Comparison of ENCODE assay signal across 8 mouse cellular contexts in genomic region chr12:108333895-108334445, GRCm38 (mm10). TPM values are rescaled to one million over a fixed set of nuclear protein-coding genes. Genes with fewer than 3 reads are reported as not detected.
DNase-seq lines count a peak whose midpoint lies in the region; ATAC-seq and TF ChIP-seq lines count a peak whose summit lies in the region.

Gene Cyp46a1, plus strand, starts transcription at chr12:108334381.

- no peaks in the 10 kb centered on the region for H3K4me1 ChIP-seq in ES-Bruce4 (ENCODE audit: control insufficient read depth, insufficient read depth, low read length)
- H3K4me1 ChIP-seq in forebrain, embryonic 14.5 days (ENCODE audit: control insufficient read depth, insufficient read depth, low read length), result peaks cover 15% of the 10 kb centered on the region; the same call in 1 of the 2 replicates
- H3K4me1 ChIP-seq in liver, embryonic 15.5 days (replicated peaks), result peaks cover 19% of the 10 kb centered on the region
- H3K4me1 ChIP-seq in neural tube, embryonic 12.5 days, result peaks cover 22% of the 10 kb centered on the region
- no peaks in the 10 kb centered on the region for H3K4me1 ChIP-seq in stomach, postnatal 0 days (replicated peaks; ENCODE audit: control insufficient read depth, insufficient read depth)

- peak within 1 kb of the TSS; percentile 9; the same call in 1 of the 2 replicates for H3K9ac ChIP-seq in ES-Bruce4 (ENCODE audit: low read depth, poor library complexity, severe bottlenecking)
- peak within 1 kb of the TSS; percentile 70 for H3K9ac ChIP-seq in forebrain, embryonic 14.5 days (ENCODE audit: low read length)
- H3K9ac ChIP-seq in liver, embryonic 15.5 days, result no peak within 1 kb of the TSS
- peak within 1 kb of the TSS; percentile 67 for H3K9ac ChIP-seq in neural tube, embryonic 12.5 days
- peak within 1 kb of the TSS; percentile 54 for H3K9ac ChIP-seq in stomach, postnatal 0 days (ENCODE audit: low read length)

- H3K4me3 ChIP-seq in ES-Bruce4 (ENCODE audit: low read depth, low read length), result peak within 1 kb of the TSS; percentile 66
- peak within 1 kb of the TSS; percentile 61 for H3K4me3 ChIP-seq in forebrain, embryonic 14.5 days (ENCODE audit: low read depth, low read length)
- H3K4me3 ChIP-seq in liver, embryonic 15.5 days (replicated peaks), result peak within 1 kb of the TSS; percentile 52
- peak within 1 kb of the TSS; percentile 63 for H3K4me3 ChIP-seq in neural tube, embryonic 12.5 days
- peak within 1 kb of the TSS; percentile 60 for H3K4me3 ChIP-seq in stomach, postnatal 0 days (ENCODE audit: low read depth, low read length)

- no peaks in the 10 kb centered on the region for H3K9me3 ChIP-seq in ES-Bruce4 (replicated peaks; ENCODE audit: control insufficient read depth, insufficient read depth, low read length, poor library complexity, severe bottlenecking)
- H3K9me3 ChIP-seq in forebrain, embryonic 14.5 days (replicated peaks; ENCODE audit: control insufficient read depth, low read length), result no peaks in the 10 kb centered on the region
- H3K9me3 ChIP-seq in liver, embryonic 15.5 days (replicated peaks), result no peaks in the 10 kb centered on the region
- no peaks in the 10 kb centered on the region for H3K9me3 ChIP-seq in neural tube, embryonic 12.5 days
- H3K9me3 ChIP-seq in stomach, postnatal 0 days (ENCODE audit: control insufficient read depth, low read length), result no peaks in the 10 kb centered on the region

- peak; percentile 93 for ATAC-seq in forebrain, embryonic 14.5 days
- ATAC-seq in liver, embryonic 15.5 days (ENCODE audit: insufficient read depth), result peak; percentile 80
- peak; percentile 89 for ATAC-seq in neural tube, embryonic 12.5 days (ENCODE audit: low FRiP score, low read depth)
- ATAC-seq in stomach, postnatal 0 days (ENCODE audit: low FRiP score, low TSS enrichment), result peak; percentile 93

- TF ChIP-seq POLR2A in ES-Bruce4 (IDR thresholded peaks at IDR 0.05; ENCODE audit: insufficient read depth, low read length), result no peak

- 0% methylated on average over 25 of the region's 56 CpGs for WGBS in forebrain, embryonic 14.5 days
- under 1% methylated on average over 52 of the region's 56 CpGs for WGBS in liver, embryonic 15.5 days (ENCODE audit: insufficient replicate concordance)
- under 1% methylated on average over 54 of the region's 56 CpGs for WGBS in neural tube, embryonic 12.5 days
- WGBS in stomach, postnatal 0 days, result under 1% methylated on average over 37 of the region's 56 CpGs

- intact Hi-C loops in heart, postnatal 10 days (cut with DNase I), result loop anchor here (2.0 kb wide), 1 partner anchor 161 kb away; no protein-coding TSS in a partner anchor

- H3K36me3 ChIP-seq in ES-Bruce4 (ENCODE audit: control insufficient read depth, insufficient read depth, low read length, poor library complexity, severe bottlenecking), result no peaks in the 10 kb centered on the region
- H3K36me3 ChIP-seq in forebrain, embryonic 14.5 days (ENCODE audit: control insufficient read depth, insufficient read depth, low read length), result no peaks in the 10 kb centered on the region
- no peaks in the 10 kb centered on the region for H3K36me3 ChIP-seq in liver, embryonic 15.5 days (replicated peaks)
- H3K36me3 ChIP-seq in neural tube, embryonic 12.5 days, result no peaks in the 10 kb centered on the region
- no peaks in the 10 kb centered on the region for H3K36me3 ChIP-seq in stomach, postnatal 0 days (ENCODE audit: control insufficient read depth, insufficient read depth, low read length)

- H3K27ac ChIP-seq in ES-Bruce4 (ENCODE audit: insufficient read depth, low read length), result no peak within 1 kb of the TSS
- peak within 1 kb of the TSS; percentile 74 for H3K27ac ChIP-seq in forebrain, embryonic 14.5 days (ENCODE audit: low read depth, low read length)
- no peak within 1 kb of the TSS for H3K27ac ChIP-seq in liver, embryonic 15.5 days (replicated peaks)
- H3K27ac ChIP-seq in neural tube, embryonic 12.5 days, result no peak within 1 kb of the TSS
- H3K27ac ChIP-seq in stomach, postnatal 0 days (replicated peaks), result peak within 1 kb of the TSS; percentile 70

- peak within 1 kb of the TSS; percentile 97 for H3K4me2 ChIP-seq in forebrain, embryonic 14.5 days (ENCODE audit: low read length)
- peak within 1 kb of the TSS; percentile 79 for H3K4me2 ChIP-seq in liver, embryonic 15.5 days
- H3K4me2 ChIP-seq in neural tube, embryonic 12.5 days (replicated peaks), result peak within 1 kb of the TSS; percentile 99
- peak within 1 kb of the TSS; percentile 98 for H3K4me2 ChIP-seq in stomach, postnatal 0 days (replicated peaks; ENCODE audit: low read depth)

- peak; percentile 98 for DNase-seq in cerebellum, adult 11-12 months
- DNase-seq in forebrain, embryonic 14.5 days (ENCODE audit: low spot score), result peak; percentile 100
- DNase-seq in heart, postnatal 10 days, result peak; percentile 100
- DNase-seq in kidney, postnatal 4 days, result peak; percentile 100
- DNase-seq in stomach, postnatal 0 days (ENCODE audit: low spot score), result peak; percentile 100

- H3K27me3 ChIP-seq in ES-Bruce4 (ENCODE audit: control insufficient read depth, insufficient read depth, low read length, poor library complexity, severe bottlenecking), result no peaks in the 10 kb centered on the region
- 0 out of 2 replicates have a peak, but pooled peaks cover under 1% of the 10 kb centered on the region for H3K27me3 ChIP-seq in forebrain, embryonic 14.5 days (replicated peaks; ENCODE audit: control insufficient read depth, insufficient read depth, low read length)
- H3K27me3 ChIP-seq in liver, embryonic 15.5 days, result peaks cover 90% of the 10 kb centered on the region
- peaks cover 16% of the 10 kb centered on the region for H3K27me3 ChIP-seq in neural tube, embryonic 12.5 days (replicated peaks)
- no peaks in the 10 kb centered on the region for H3K27me3 ChIP-seq in stomach, postnatal 0 days (ENCODE audit: control insufficient read depth, insufficient read depth, low read length)

- TF ChIP-seq EP300 in ES-Bruce4 (IDR thresholded peaks at IDR 0.05; ENCODE audit: insufficient read depth, low read depth, low read length), result no peak
- no peak for TF ChIP-seq EP300 in stomach, postnatal 0 days (optimal IDR thresholded peaks at IDR 0.05)

- TF ChIP-seq CTCF in ES-Bruce4 (IDR thresholded peaks at IDR 0.05; ENCODE audit: low read depth, low read length), result no peak
- TF ChIP-seq CTCF in stomach, postnatal 0 days (IDR thresholded peaks at IDR 0.05; ENCODE audit: low read depth), result peak; percentile 62

RNA-seq across cellular contexts. Expression of gene Cyp46a1, which starts in this region (rescaled TPM):
- 1.0 and 1.6 TPM in 2 replicates for polyA plus RNA-seq in ES-Bruce4 (2011; ENCODE audit: insufficient read depth, insufficient read length, low read depth, missing spikeins)
- 10.9 and 14.3 TPM in 2 replicates for polyA plus RNA-seq in forebrain, embryonic 14.5 days (2014; fragmentation: Nextera tagmentation; extraction: Ambion mirVana)
- total RNA-seq in heart, postnatal 10 days (2021), result 1 to 10 TPM in 1 of 2 experiments, under 1 TPM in 1; 0.69 to 2.3 TPM
- 0.08 and 0.09 TPM in 2 replicates for polyA plus RNA-seq in liver, embryonic 15.5 days (2015; fragmentation: Nextera tagmentation; extraction: Ambion mirVana)
- polyA plus RNA-seq in neural tube, embryonic 12.5 days (2016; fragmentation: Nextera tagmentation; extraction: Ambion mirVana), result 12.7 and 19.0 TPM in 2 replicates
- polyA plus RNA-seq in stomach, postnatal 0 days (2015; fragmentation: Nextera tagmentation; extraction: Ambion mirVana), result 1.3 and 2.1 TPM in 2 replicates

Comparison
In these comparisons a context has a peak if more than half of its experiments do, and no peak if none do; other contexts are left out.
1. Peak in ATAC-seq, H3K4me3 ChIP-seq and H3K4me2 ChIP-seq in liver, embryonic 15.5 days; RNA of the gene not detected or under 1 TPM.
2. H3K27ac ChIP-seq: peak in forebrain, embryonic 14.5 days (single experiment) and stomach, postnatal 0 days (single experiment); none in ES-Bruce4 (single experiment), liver, embryonic 15.5 days (single experiment) and neural tube, embryonic 12.5 days (single experiment).
3. Peak in every context shown above with its lines, with median percentiles within 50 percentile points of each other: H3K4me3 ChIP-seq, DNase-seq, ATAC-seq and H3K4me2 ChIP-seq.